Mouse (Mus musculus) liver, postnatal 0 days (tissue): ENCODE data around the gene Gm28635.

Experiments used
- CTCF ChIP-seq: sonication (generic); IDR thresholded peaks from 2 replicates; pipeline ENCODE4 v1.5.1; 2016; ENCODE audit warnings: antibody characterized with exemption, low read depth
- EP300 ChIP-seq: IDR thresholded peaks from 2 replicates; pipeline ENCODE4 v1.6.1; 2016; ENCODE audit warnings: antibody characterized with exemption, low read depth, mild to moderate bottlenecking

GRCm38 (mm10) chr2:84627036-84627435 lies 50.8 kb downstream of the Gm28635 start:
- TF ChIP-seq CTCF: no peak
- TF ChIP-seq EP300: no peak; the same call in 1 of the 2 replicates
